Mouse (Mus musculus): ENCODE results near the gene Arhgap31.
"Not testable (repeated sequence)": the region's sequence is repeated elsewhere in the genome, so short reads cannot be mapped to it uniquely, and the experiment has no call there.

Arhgap31 gene

GRCm38 (mm10) chr16:38728576-38729132 lies 15.6 kb upstream of the Arhgap31 start:
- DNase-seq (ENCODE audit: low read depth, low spot score) = no peak

- no peak for DNase-seq (ENCODE audit: low read depth, low spot score)
Observed at GRCm38 (mm10) chr16:38724974-38725373, 11.9 kb upstream of the Arhgap31 start.

GRCm38 (mm10) chr16:38724256-38724655 lies 11.2 kb upstream of the Arhgap31 start:
- no peak for DNase-seq (ENCODE audit: low read depth, low spot score)

GRCm38 (mm10) chr16:38721377-38721776 lies 8.3 kb upstream of the Arhgap31 start:
- DNase-seq (ENCODE audit: low read depth, low spot score) = no peak

- DNase-seq (ENCODE audit: low read depth, low spot score) = not testable (repeated sequence)
Observed at GRCm38 (mm10) chr16:38714259-38714526, 1.1 kb upstream of the Arhgap31 start.

- DNase-seq (ENCODE audit: low read depth, low spot score) = no peak
Observed at GRCm38 (mm10) chr16:38713404-38714258, 557 bp upstream of the Arhgap31 start.

GRCm38 (mm10) chr16:38712105-38712504 lies 969 bp downstream of the Arhgap31 start:
- DNase-seq (ENCODE audit: low read depth, low spot score) = no peak

- no peak for DNase-seq (ENCODE audit: low read depth, low spot score)
Observed at GRCm38 (mm10) chr16:38711245-38711644, 1.8 kb downstream of the Arhgap31 start.

GRCm38 (mm10) chr16:38708962-38709520 lies 4.0 kb downstream of the Arhgap31 start:
- no peak for DNase-seq (ENCODE audit: low read depth, low spot score)

- DNase-seq (ENCODE audit: low read depth, low spot score) = no peak
Observed at GRCm38 (mm10) chr16:38706782-38707181, 6.3 kb downstream of the Arhgap31 start.

- no peak for DNase-seq (ENCODE audit: low read depth, low spot score)
Observed at GRCm38 (mm10) chr16:38705531-38706281, 7.4 kb downstream of the Arhgap31 start.

GRCm38 (mm10) chr16:38703501-38703900 lies 9.6 kb downstream of the Arhgap31 start:
- DNase-seq (ENCODE audit: low read depth, low spot score) = no peak

- no peak for DNase-seq (ENCODE audit: low read depth, low spot score)
Observed at GRCm38 (mm10) chr16:38702316-38702715, 10.8 kb downstream of the Arhgap31 start.

GRCm38 (mm10) chr16:38701492-38702185 lies 11.4 kb downstream of the Arhgap31 start:
- no peak for DNase-seq (ENCODE audit: low read depth, low spot score)

- DNase-seq (ENCODE audit: low read depth, low spot score) = peak; percentile 26
Observed at GRCm38 (mm10) chr16:38700392-38701162, 12.5 kb downstream of the Arhgap31 start.

GRCm38 (mm10) chr16:38697611-38698010 lies 15.5 kb downstream of the Arhgap31 start:
- DNase-seq (ENCODE audit: low read depth, low spot score) = no peak

GRCm38 (mm10) chr16:38695557-38695956 lies 17.5 kb downstream of the Arhgap31 start:
- DNase-seq (ENCODE audit: low read depth, low spot score) = no peak

- no peak for DNase-seq (ENCODE audit: low read depth, low spot score)
Observed at GRCm38 (mm10) chr16:38694906-38695540, 18.1 kb downstream of the Arhgap31 start.

GRCm38 (mm10) chr16:38690501-38690900 lies 22.6 kb downstream of the Arhgap31 start:
- DNase-seq (ENCODE audit: low read depth, low spot score) = no peak

- DNase-seq (ENCODE audit: low read depth, low spot score) = peak; percentile 82
Observed at GRCm38 (mm10) chr16:38689786-38690185, 23.3 kb downstream of the Arhgap31 start.
